Mouse (Mus musculus): ENCODE measurements around the gene Camta1. TPM values are rescaled to one million over a fixed set of nuclear protein-coding genes. Genes with fewer than 3 reads are reported as not detected.

Camta1 gene
- polyA plus RNA-seq, 1 experiment from 2014 or later: 115 TPM

GRCm38 (mm10) chr4:151202891-151203290, 658.8 kb downstream of the Camta1 start:
- Histone ChIP-seq H3K4me2 (ENCODE audit: low read length) (no peak overlapping the region), H3K36me3 (ENCODE audit: insufficient read depth, low read length) (no peaks in the 10 kb centered on the region), H3K9ac (ENCODE audit: low read depth, low read length) (no peak overlapping the region), H3K27me3 (ENCODE audit: insufficient read depth, low read length) (no peaks in the 10 kb centered on the region), H3K9me3 (replicated peaks; ENCODE audit: low read length) (no peaks in the 10 kb centered on the region), H3K4me3 (replicated peaks; ENCODE audit: low read depth, low read length) (no peak overlapping the region), H3K27ac (no peak overlapping the region), H3K4me1 (replicated peaks; ENCODE audit: insufficient read depth, low read length) (no peaks in the 10 kb centered on the region)
- WGBS: 42% methylated on average over 6 of the region's 6 CpGs
- ATAC-seq (replicated peaks; ENCODE audit: low FRiP score, low read depth) (no peak), DNase-seq (ENCODE audit: low spot score) (no peak)
- TF ChIP-seq CTCF (IDR thresholded peaks at IDR 0.05; ENCODE audit: low read depth): no peak

DNA sequence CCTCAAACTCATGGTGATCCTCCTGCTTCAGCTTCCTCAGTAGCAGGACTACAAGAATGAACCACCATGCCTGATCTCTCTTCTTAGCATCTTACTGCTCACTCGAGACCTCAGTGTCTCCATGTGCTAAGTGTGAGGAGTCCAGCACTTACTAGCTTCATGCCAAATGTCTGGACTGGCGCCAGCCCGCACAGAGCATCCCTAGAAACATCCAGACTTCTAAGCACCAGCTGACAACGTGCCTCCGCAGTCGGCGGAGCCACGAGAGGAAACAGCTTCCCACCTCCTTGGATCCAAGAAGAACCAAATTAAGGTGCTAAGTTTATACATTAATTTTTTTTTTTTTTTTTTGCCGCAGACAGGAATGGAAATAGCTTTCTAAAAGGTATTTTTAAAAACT, 661.4 kb downstream of the Camta1 start:
- no peaks in the 10 kb centered on the region for H3K9me3 ChIP-seq (replicated peaks; ENCODE audit: low read length)
- 0 out of 2 replicates have a peak, but pooled peaks cover 4% of the 10 kb centered on the region for H3K27me3 ChIP-seq (ENCODE audit: insufficient read depth, low read length)
- no peak overlapping the region for H3K4me3 ChIP-seq (replicated peaks; ENCODE audit: low read depth, low read length)
- no peak for DNase-seq (ENCODE audit: low spot score)
- H3K36me3 ChIP-seq (ENCODE audit: insufficient read depth, low read length): no peaks in the 10 kb centered on the region
- H3K4me1 ChIP-seq (replicated peaks; ENCODE audit: insufficient read depth, low read length): no peaks in the 10 kb centered on the region
- no peak for TF ChIP-seq CTCF (IDR thresholded peaks at IDR 0.05; ENCODE audit: low read depth)
- H3K4me2 ChIP-seq (ENCODE audit: low read length): no peak overlapping the region
- no peak overlapping the region for H3K27ac ChIP-seq
- H3K9ac ChIP-seq (ENCODE audit: low read depth, low read length): no peak overlapping the region
- WGBS: 87% methylated on average over 9 of the region's 9 CpGs
- ATAC-seq (replicated peaks; ENCODE audit: low FRiP score, low read depth): no peak

GRCm38 (mm10) chr4:151195126-151195525, 666.5 kb downstream of the Camta1 start:
- no peak for TF ChIP-seq CTCF (IDR thresholded peaks at IDR 0.05; ENCODE audit: low read depth)
- H3K36me3 ChIP-seq (ENCODE audit: insufficient read depth, low read length): no peaks in the 10 kb centered on the region
- WGBS: 28% methylated on average over 10 of the region's 10 CpGs
- no peaks in the 10 kb centered on the region for H3K4me1 ChIP-seq (replicated peaks; ENCODE audit: insufficient read depth, low read length)
- H3K9me3 ChIP-seq (replicated peaks; ENCODE audit: low read length): no peaks in the 10 kb centered on the region
- DNase-seq (ENCODE audit: low spot score) (peak; percentile 46), ATAC-seq (replicated peaks; ENCODE audit: low FRiP score, low read depth) (no peak)
- H3K27ac ChIP-seq: no peak overlapping the region
- H3K4me3 ChIP-seq (replicated peaks; ENCODE audit: low read depth, low read length): no peak overlapping the region
- H3K9ac ChIP-seq (ENCODE audit: low read depth, low read length): no peak overlapping the region
- H3K27me3 ChIP-seq (ENCODE audit: insufficient read depth, low read length): 0 out of 2 replicates have a peak, but pooled peaks cover 4% of the 10 kb centered on the region
- H3K4me2 ChIP-seq (ENCODE audit: low read length): no peak overlapping the region

DNA sequence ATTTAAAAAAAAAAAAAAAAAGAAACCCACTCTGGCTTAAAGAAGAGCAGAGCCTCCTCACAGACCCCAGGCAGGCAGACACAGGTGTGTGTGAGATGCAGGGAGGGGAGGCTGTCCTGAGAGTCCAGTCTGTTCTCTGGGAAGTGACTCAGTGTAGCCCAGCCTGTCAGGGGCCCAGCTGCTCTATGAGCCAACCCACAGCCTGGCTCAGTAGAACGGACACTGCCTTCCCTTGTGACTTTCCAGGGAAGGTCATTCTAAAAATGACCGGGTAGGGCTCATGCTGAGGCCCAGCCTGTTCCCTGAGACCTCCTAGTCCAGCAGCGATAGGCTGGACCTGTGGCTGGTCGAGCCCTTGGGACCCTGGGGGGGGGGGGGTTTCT, 667.0 kb downstream of the Camta1 start:
- Histone ChIP-seq H3K27ac (no peak overlapping the region), H3K27me3 (ENCODE audit: insufficient read depth, low read length) (0 out of 2 replicates have a peak, but pooled peaks cover 4% of the 10 kb centered on the region), H3K9me3 (replicated peaks; ENCODE audit: low read length) (no peaks in the 10 kb centered on the region), H3K4me1 (replicated peaks; ENCODE audit: insufficient read depth, low read length) (no peaks in the 10 kb centered on the region), H3K4me3 (replicated peaks; ENCODE audit: low read depth, low read length) (no peak overlapping the region), H3K4me2 (ENCODE audit: low read length) (no peak overlapping the region), H3K9ac (ENCODE audit: low read depth, low read length) (no peak overlapping the region), H3K36me3 (ENCODE audit: insufficient read depth, low read length) (no peaks in the 10 kb centered on the region)
- no peak for TF ChIP-seq CTCF (IDR thresholded peaks at IDR 0.05; ENCODE audit: low read depth)
- whole genome bisulfite sequencing: 29% methylated on average over 4 of the region's 4 CpGs
- ATAC-seq (replicated peaks; ENCODE audit: low FRiP score, low read depth) (no peak), DNase-seq (ENCODE audit: low spot score) (no peak)

GRCm38 (mm10) chr4:151194030-151194714, 667.5 kb downstream of the Camta1 start:
- no peaks in the 10 kb centered on the region for H3K9me3 ChIP-seq (replicated peaks; ENCODE audit: low read length)
- 26% methylated on average over 11 of the region's 11 CpGs for WGBS
- no peak for TF ChIP-seq CTCF (IDR thresholded peaks at IDR 0.05; ENCODE audit: low read depth)
- H3K27ac ChIP-seq: no peak overlapping the region
- ATAC-seq (replicated peaks; ENCODE audit: low FRiP score, low read depth) (no peak), DNase-seq (ENCODE audit: low spot score) (no peak)
- 0 out of 2 replicates have a peak, but pooled peaks cover 4% of the 10 kb centered on the region for H3K27me3 ChIP-seq (ENCODE audit: insufficient read depth, low read length)
- H3K4me1 ChIP-seq (replicated peaks; ENCODE audit: insufficient read depth, low read length): no peaks in the 10 kb centered on the region
- no peak overlapping the region for H3K4me2 ChIP-seq (ENCODE audit: low read length)
- H3K9ac ChIP-seq (ENCODE audit: low read depth, low read length): no peak overlapping the region
- no peak overlapping the region for H3K4me3 ChIP-seq (replicated peaks; ENCODE audit: low read depth, low read length)
- no peaks in the 10 kb centered on the region for H3K36me3 ChIP-seq (ENCODE audit: insufficient read depth, low read length)

- H3K9me3 ChIP-seq (replicated peaks; ENCODE audit: low read length): no peaks in the 10 kb centered on the region
- DNase-seq (ENCODE audit: low spot score) (peak; percentile 83), ATAC-seq (replicated peaks; ENCODE audit: low FRiP score, low read depth) (no peak)
- no peak overlapping the region for H3K4me3 ChIP-seq (replicated peaks; ENCODE audit: low read depth, low read length)
- no peak overlapping the region for H3K4me2 ChIP-seq (ENCODE audit: low read length)
- H3K4me1 ChIP-seq (replicated peaks; ENCODE audit: insufficient read depth, low read length): no peaks in the 10 kb centered on the region
- no peak overlapping the region for H3K27ac ChIP-seq
- TF ChIP-seq CTCF (IDR thresholded peaks at IDR 0.05; ENCODE audit: low read depth): no peak
- no peak overlapping the region for H3K9ac ChIP-seq (ENCODE audit: low read depth, low read length)
- WGBS: 9% methylated on average over 8 of the region's 8 CpGs
- no peaks in the 10 kb centered on the region for H3K36me3 ChIP-seq (ENCODE audit: insufficient read depth, low read length)
- no peaks in the 10 kb centered on the region for H3K27me3 ChIP-seq (ENCODE audit: insufficient read depth, low read length)
Observed at GRCm38 (mm10) chr4:151186447-151186846, 675.2 kb downstream of the Camta1 start.
